Mouse (Mus musculus): Measurements from ENCODE around the gene Gtf2h4. TPM values are rescaled to one million over a fixed set of nuclear protein-coding genes. Genes with fewer than 3 reads are reported as not detected.
A peak's percentile ranks its signal among the peaks of the same experiment; 100 is the strongest.

Gtf2h4 gene
- polyA plus RNA-seq, 1 experiment from 2014 or later, result 41.2 TPM

DNA sequence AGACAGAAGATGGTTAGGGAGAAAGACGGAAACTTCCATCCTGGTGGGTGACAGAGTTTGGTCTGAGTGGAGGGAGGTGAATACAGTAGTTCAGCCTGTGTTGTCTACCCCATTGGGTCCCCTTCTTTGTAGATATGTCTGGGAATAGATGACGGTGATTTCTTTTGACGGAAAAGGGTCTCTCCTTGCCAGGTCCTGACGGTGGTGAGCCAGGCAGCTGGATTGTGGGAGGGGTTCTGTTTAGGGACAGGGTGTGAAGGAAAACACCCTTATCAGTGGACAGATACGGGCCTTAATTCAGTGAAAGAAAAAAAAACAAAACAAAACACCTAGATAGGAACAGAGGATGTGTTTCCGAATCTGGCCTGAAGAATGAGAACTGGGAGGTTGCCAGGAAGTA, 34.2 kb downstream of the Gtf2h4 start:
- no peak overlapping the region for H3K4me3 ChIP-seq (ENCODE audit: low read depth, low read length)
- H3K9me3 ChIP-seq (ENCODE audit: control insufficient read depth, low read length), result no peaks in the 10 kb centered on the region
- H3K27ac ChIP-seq (ENCODE audit: low read depth, low read length), result no peak overlapping the region
- no peak for ATAC-seq (replicated peaks; ENCODE audit: low FRiP score)
- no peak overlapping the region for H3K4me2 ChIP-seq (ENCODE audit: low read depth, low read length, severe bottlenecking)
- H3K27me3 ChIP-seq (ENCODE audit: control insufficient read depth, insufficient read depth, low read length), result no peaks in the 10 kb centered on the region
- H3K36me3 ChIP-seq (ENCODE audit: control insufficient read depth, insufficient read depth, low read length), result no peaks in the 10 kb centered on the region
- no peak for DNase-seq (ENCODE audit: low spot score)
- no peak overlapping the region for H3K9ac ChIP-seq (ENCODE audit: low read length)
- H3K4me1 ChIP-seq (replicated peaks; ENCODE audit: control insufficient read depth, insufficient read depth, low read length), result no peaks in the 10 kb centered on the region; the same call in 1 of the 2 replicates
- 82% methylated on average over 6 of the region's 6 CpGs for WGBS

DNA sequence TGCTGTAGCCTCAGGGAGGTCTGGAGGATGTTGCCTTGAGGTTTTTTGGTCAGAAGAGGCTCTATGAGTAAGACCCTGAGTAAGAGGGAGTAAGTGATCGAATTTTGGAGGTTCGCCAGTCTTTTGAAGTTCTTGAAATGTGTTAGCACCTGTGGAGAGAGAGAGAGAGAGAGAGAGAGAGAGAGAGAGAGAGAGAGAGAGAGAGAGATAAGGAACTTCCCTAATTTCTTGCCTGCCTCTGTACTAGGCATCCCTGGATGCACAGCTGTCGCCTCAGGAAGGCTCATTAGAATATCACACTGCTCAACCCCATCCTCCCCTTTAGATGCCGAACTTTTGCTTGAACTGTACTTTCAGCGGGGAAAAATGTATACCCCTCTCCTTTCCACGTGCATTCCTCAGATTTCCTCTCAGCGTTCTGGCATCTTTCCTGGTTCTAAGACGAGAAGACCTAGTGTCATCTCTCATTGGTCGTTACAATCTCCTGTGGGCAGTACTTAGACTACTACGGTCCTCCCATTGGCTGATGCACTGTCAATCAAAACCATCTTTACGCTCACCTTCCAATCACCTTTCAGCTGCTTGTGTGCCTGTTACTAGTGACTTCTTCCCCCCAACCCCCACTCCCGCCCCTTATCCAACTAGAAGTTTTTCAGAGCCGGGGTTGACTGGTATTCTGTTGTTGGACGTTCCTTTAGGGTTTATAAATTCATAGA, 34.9 kb downstream of the Gtf2h4 start:
- Histone ChIP-seq H3K9me3 (ENCODE audit: control insufficient read depth, low read length) (no peaks in the 10 kb centered on the region), H3K27me3 (ENCODE audit: control insufficient read depth, insufficient read depth, low read length) (no peaks in the 10 kb centered on the region), H3K9ac (ENCODE audit: low read length) (no peak overlapping the region), H3K4me3 (ENCODE audit: low read depth, low read length) (no peak overlapping the region), H3K4me1 (replicated peaks; ENCODE audit: control insufficient read depth, insufficient read depth, low read length) (no peaks in the 10 kb centered on the region; the same call in 1 of the 2 replicates), H3K27ac (ENCODE audit: low read depth, low read length) (no peak overlapping the region), H3K36me3 (ENCODE audit: control insufficient read depth, insufficient read depth, low read length) (no peaks in the 10 kb centered on the region), H3K4me2 (ENCODE audit: low read depth, low read length, severe bottlenecking) (0 out of 2 replicates have a peak overlapping the region, but pooled peaks have one; percentile 21)
- no peak for DNase-seq (ENCODE audit: low spot score)
- ATAC-seq (replicated peaks; ENCODE audit: low FRiP score), result peak; percentile 49; the same call in 1 of the 2 replicates
- 30% methylated on average over 14 of the region's 14 CpGs for WGBS

DNA sequence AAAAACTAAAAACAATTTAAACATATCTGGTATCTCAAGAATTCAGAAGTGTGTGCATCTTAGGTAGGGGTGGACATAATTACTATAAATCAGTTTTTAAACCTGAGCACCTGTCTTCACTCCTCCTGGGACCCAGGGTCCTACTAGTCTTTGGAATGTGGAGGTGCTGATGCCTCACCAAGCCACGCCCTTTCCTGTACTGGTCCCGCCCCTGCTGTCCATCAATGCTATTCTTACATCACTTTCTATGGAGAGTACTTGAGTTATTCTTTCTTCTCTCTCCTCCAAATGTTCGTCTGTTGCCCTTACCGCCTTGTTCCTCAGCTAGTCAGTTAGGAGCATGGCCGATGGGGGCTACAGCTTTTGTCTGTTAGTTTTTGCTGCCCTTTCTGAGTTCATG, 37.2 kb downstream of the Gtf2h4 start:
- Histone ChIP-seq H3K27me3 (ENCODE audit: control insufficient read depth, insufficient read depth, low read length) (no peaks in the 10 kb centered on the region), H3K36me3 (ENCODE audit: control insufficient read depth, insufficient read depth, low read length) (no peaks in the 10 kb centered on the region), H3K27ac (ENCODE audit: low read depth, low read length) (no peak overlapping the region), H3K4me1 (replicated peaks; ENCODE audit: control insufficient read depth, insufficient read depth, low read length) (no peaks in the 10 kb centered on the region; the same call in 1 of the 2 replicates), H3K9me3 (ENCODE audit: control insufficient read depth, low read length) (no peaks in the 10 kb centered on the region), H3K4me3 (ENCODE audit: low read depth, low read length) (no peak overlapping the region), H3K4me2 (ENCODE audit: low read depth, low read length, severe bottlenecking) (no peak overlapping the region), H3K9ac (ENCODE audit: low read length) (no peak overlapping the region)
- ATAC-seq (replicated peaks; ENCODE audit: low FRiP score) (no peak), DNase-seq (ENCODE audit: low spot score) (no peak)
- WGBS, result 42% methylated on average over 5 of the region's 5 CpGs

DNA sequence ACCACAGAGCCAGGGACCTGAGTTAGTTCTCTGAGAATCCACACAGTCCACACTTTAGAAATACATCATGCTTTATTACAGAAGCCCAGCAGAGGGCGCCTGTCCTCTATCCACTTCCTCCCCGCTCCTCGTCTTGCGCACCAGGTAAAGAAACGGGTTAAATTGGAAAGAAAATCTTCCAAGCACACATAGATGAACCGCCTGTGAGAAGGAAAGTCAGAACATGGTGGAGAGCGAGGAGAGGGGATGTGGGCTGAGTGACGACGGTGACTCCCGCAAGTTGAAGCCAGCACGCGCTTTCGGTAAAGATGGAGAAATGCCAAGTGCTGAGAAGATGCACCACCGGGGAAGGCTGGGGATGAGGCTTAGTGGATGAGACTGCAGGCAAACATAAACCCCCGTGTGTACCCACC, 37.8 kb downstream of the Gtf2h4 start:
- Histone ChIP-seq H3K27ac (ENCODE audit: low read depth, low read length) (no peak overlapping the region), H3K4me3 (ENCODE audit: low read depth, low read length) (peak overlapping the region; percentile 17), H3K9ac (ENCODE audit: low read length) (0 out of 2 replicates have a peak overlapping the region, but pooled peaks have one; percentile 5), H3K4me1 (replicated peaks; ENCODE audit: control insufficient read depth, insufficient read depth, low read length) (no peaks in the 10 kb centered on the region; the same call in 1 of the 2 replicates), H3K36me3 (ENCODE audit: control insufficient read depth, insufficient read depth, low read length) (no peaks in the 10 kb centered on the region), H3K27me3 (ENCODE audit: control insufficient read depth, insufficient read depth, low read length) (no peaks in the 10 kb centered on the region), H3K9me3 (ENCODE audit: control insufficient read depth, low read length) (no peaks in the 10 kb centered on the region), H3K4me2 (ENCODE audit: low read depth, low read length, severe bottlenecking) (peak overlapping the region; percentile 46)
- ATAC-seq (replicated peaks; ENCODE audit: low FRiP score) (peak; percentile 44; the same call in 1 of the 2 replicates), DNase-seq (ENCODE audit: low spot score) (peak; percentile 81)
- 3% methylated on average over 15 of the region's 15 CpGs for WGBS

DNA sequence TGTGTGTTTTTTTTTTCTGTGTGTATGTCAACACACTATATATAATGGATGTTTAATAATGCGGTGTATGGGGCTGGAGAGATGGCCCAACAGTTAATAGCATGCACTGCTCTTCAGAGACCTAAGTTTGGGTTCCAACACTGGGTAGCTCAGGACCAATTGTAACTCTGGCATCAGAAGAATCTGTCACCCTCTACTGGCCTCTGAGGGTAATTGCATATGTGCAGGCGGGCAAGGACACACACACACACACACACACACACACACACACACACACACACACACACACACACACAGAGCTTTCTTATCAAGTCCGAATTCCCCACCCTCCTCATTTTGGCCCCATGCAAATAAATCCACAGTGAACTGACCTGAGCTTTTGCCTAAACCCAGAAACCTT, 38.3 kb downstream of the Gtf2h4 start:
- no peak overlapping the region for H3K9ac ChIP-seq (ENCODE audit: low read length)
- H3K27me3 ChIP-seq (ENCODE audit: control insufficient read depth, insufficient read depth, low read length), result no peaks in the 10 kb centered on the region
- no peaks in the 10 kb centered on the region for H3K9me3 ChIP-seq (ENCODE audit: control insufficient read depth, low read length)
- no peaks in the 10 kb centered on the region for H3K36me3 ChIP-seq (ENCODE audit: control insufficient read depth, insufficient read depth, low read length)
- 83% methylated on average over 3 of the region's 3 CpGs for WGBS
- ATAC-seq (replicated peaks; ENCODE audit: low FRiP score) (no peak), DNase-seq (ENCODE audit: low spot score) (no peak)
- no peaks in the 10 kb centered on the region; the same call in 1 of the 2 replicates for H3K4me1 ChIP-seq (replicated peaks; ENCODE audit: control insufficient read depth, insufficient read depth, low read length)
- no peak overlapping the region for H3K27ac ChIP-seq (ENCODE audit: low read depth, low read length)
- H3K4me2 ChIP-seq (ENCODE audit: low read depth, low read length, severe bottlenecking), result no peak overlapping the region
- H3K4me3 ChIP-seq (ENCODE audit: low read depth, low read length), result no peak overlapping the region

DNA sequence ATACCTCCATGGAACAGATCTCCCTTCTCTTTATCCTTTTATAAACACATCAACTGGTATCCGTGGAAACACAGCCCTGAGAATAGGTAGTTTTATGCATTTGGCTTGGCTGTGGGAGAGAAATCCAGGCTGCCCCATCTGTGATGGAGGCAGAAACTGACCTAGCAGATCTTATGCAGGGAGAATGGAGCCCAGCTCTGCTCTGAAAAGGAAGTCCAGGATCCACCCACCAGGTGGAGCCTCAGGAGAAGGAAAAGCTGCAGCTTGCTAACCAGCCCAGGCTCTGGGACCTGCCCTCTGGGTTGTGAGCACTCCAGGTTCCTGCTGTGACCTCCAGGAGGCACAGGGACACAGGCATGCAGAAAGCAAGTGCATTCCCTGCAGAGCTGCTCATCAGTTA, 39.5 kb downstream of the Gtf2h4 start:
- Histone ChIP-seq H3K36me3 (ENCODE audit: control insufficient read depth, insufficient read depth, low read length) (no peaks in the 10 kb centered on the region), H3K4me3 (ENCODE audit: low read depth, low read length) (no peak overlapping the region), H3K4me1 (replicated peaks; ENCODE audit: control insufficient read depth, insufficient read depth, low read length) (no peaks in the 10 kb centered on the region; the same call in 1 of the 2 replicates), H3K4me2 (ENCODE audit: low read depth, low read length, severe bottlenecking) (no peak overlapping the region), H3K9ac (ENCODE audit: low read length) (no peak overlapping the region), H3K9me3 (ENCODE audit: control insufficient read depth, low read length) (no peaks in the 10 kb centered on the region), H3K27me3 (ENCODE audit: control insufficient read depth, insufficient read depth, low read length) (no peaks in the 10 kb centered on the region), H3K27ac (ENCODE audit: low read depth, low read length) (no peak overlapping the region)
- DNase-seq (ENCODE audit: low spot score) (peak; percentile 60), ATAC-seq (replicated peaks; ENCODE audit: low FRiP score) (no peak)
- WGBS, result 29% methylated on average over 1 of the region's 1 CpGs

DNA sequence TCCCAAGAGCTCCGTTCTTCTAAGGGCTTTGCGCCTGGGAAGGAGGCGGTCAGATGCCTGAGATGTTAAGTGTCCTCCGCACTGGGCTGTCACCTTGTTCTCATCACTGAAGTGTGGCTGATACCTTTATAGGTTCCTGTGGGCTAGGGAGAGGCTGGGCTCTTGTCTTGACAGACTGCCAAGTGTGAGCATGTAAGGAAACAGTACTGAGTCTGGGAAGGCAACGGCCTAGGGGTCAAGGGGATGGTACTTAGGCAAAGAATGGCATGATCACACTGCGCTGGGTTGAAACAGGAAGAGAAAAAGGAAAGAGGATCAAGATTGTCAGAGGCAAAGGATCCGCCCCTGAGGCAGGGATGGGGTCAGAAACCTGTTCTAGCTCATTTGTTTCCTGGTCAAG, 47.0 kb downstream of the Gtf2h4 start, which contains the start of gene Gm9573:
Gene Gm9573 (minus strand): TSS at position 101 of the 400 bp plus-strand sequence.
- no peak for ATAC-seq (replicated peaks; ENCODE audit: low FRiP score)
- H3K27me3 ChIP-seq (ENCODE audit: control insufficient read depth, insufficient read depth, low read length), result no peaks in the 10 kb centered on the region
- H3K4me1 ChIP-seq (replicated peaks; ENCODE audit: control insufficient read depth, insufficient read depth, low read length), result no peaks in the 10 kb centered on the region
- H3K27ac ChIP-seq (ENCODE audit: low read depth, low read length), result no peak within 1 kb of the TSS
- H3K4me2 ChIP-seq (ENCODE audit: low read depth, low read length, severe bottlenecking), result no peak within 1 kb of the TSS
- 87% methylated on average over 7 of the region's 7 CpGs for WGBS
- H3K4me3 ChIP-seq (ENCODE audit: low read depth, low read length), result no peak within 1 kb of the TSS
- H3K36me3 ChIP-seq (ENCODE audit: control insufficient read depth, insufficient read depth, low read length), result no peaks in the 10 kb centered on the region
- H3K9me3 ChIP-seq (ENCODE audit: control insufficient read depth, low read length), result no peaks in the 10 kb centered on the region
- H3K9ac ChIP-seq (ENCODE audit: low read length), result no peak within 1 kb of the TSS
- no peak for DNase-seq (ENCODE audit: low spot score)

All from forebrain, embryonic 11.5 days (tissue).